In genomic region chr6:41704123-41704522, GRCm38 (mm10) we compare ENCODE assay signal across 15 mouse cellular contexts. TPM values are rescaled to one million over a fixed set of nuclear protein-coding genes. Genes with fewer than 3 reads are reported as not detected.
A peak's percentile ranks its signal among the peaks of the same experiment; 100 is the strongest.
DNase-seq lines count a peak whose midpoint lies in the region; ATAC-seq lines count a peak whose summit lies in the region.
"Had no signal": no experiment of that assay in that cellular context is flagged by ENCODE, and none has a peak within 500 bp of the region (broad histone marks: within the 10 kb centered on the region; RNA-seq: fewer than 3 reads in every experiment).

Gene Kel, minus strand, starts transcription at chr6:41704339.

- ATAC-seq in lung, embryonic 15.5 days (ENCODE audit: borderline replicate concordance, extremely low read depth, low FRiP score, low TSS enrichment) = peak; percentile 78; the same call in 1 of the 2 replicates
- ATAC-seq in liver, embryonic 13.5 days (ENCODE audit: low read depth) = peak; percentile 80
- ATAC-seq in stomach, embryonic 16.5 days (ENCODE audit: insufficient read depth, low FRiP score) = peak; percentile 69; the same call in 1 of the 2 replicates

- no peak within 1 kb of the TSS for H3K27ac ChIP-seq in lung, embryonic 15.5 days
- H3K27ac ChIP-seq in liver, embryonic 13.5 days = peak within 1 kb of the TSS; percentile 98
- H3K27ac ChIP-seq in stomach, embryonic 16.5 days (ENCODE audit: low read length) = no peak within 1 kb of the TSS
- H3K27ac ChIP-seq: hindbrain, embryonic 14.5 days had no signal

- DNase-seq in embryo, embryonic 10 days (ENCODE audit: low spot score) = peak; percentile 6
- DNase-seq in embryo, embryonic 9.5 days (ENCODE audit: extremely low spot score) = no peak
- no peak for DNase-seq in lung, postnatal 4 days
- DNase-seq in liver, embryonic 13.5 days = peak; percentile 87
- no peak for DNase-seq in right cerebral cortex, adult 18-20 months
- no peak for DNase-seq in thymus, postnatal 14 days
- DNase-seq: adrenal gland, postnatal 14 days; cerebellum, adult 8-10 months; gastrocnemius, postnatal 25 days; kidney, postnatal 4 days; lung, postnatal 36 days; thymus, adult 2 months had no signal

- H3K4me2 ChIP-seq in lung, embryonic 15.5 days = no peak within 1 kb of the TSS
- H3K4me2 ChIP-seq in liver, embryonic 13.5 days = peak within 1 kb of the TSS; percentile 79
- no peak within 1 kb of the TSS for H3K4me2 ChIP-seq in stomach, embryonic 16.5 days (ENCODE audit: low read depth, low read length)
- H3K4me2 ChIP-seq: hindbrain, embryonic 14.5 days had no signal

- 24% methylated on average over 1 of the region's 1 CpGs for WGBS in lung, embryonic 15.5 days
- 6% methylated on average over 1 of the region's 1 CpGs for WGBS in liver, embryonic 13.5 days (ENCODE audit: insufficient replicate concordance)
- 25% methylated on average over 1 of the region's 1 CpGs for WGBS in stomach, embryonic 16.5 days

- H3K4me1 ChIP-seq in lung, embryonic 15.5 days = no peaks in the 10 kb centered on the region
- peaks cover 48% of the 10 kb centered on the region for H3K4me1 ChIP-seq in liver, embryonic 13.5 days (replicated peaks)
- no peaks in the 10 kb centered on the region for H3K4me1 ChIP-seq in stomach, embryonic 16.5 days (ENCODE audit: control insufficient read depth, insufficient read depth, low read length)

- no peak within 1 kb of the TSS for H3K9ac ChIP-seq in lung, embryonic 15.5 days
- H3K9ac ChIP-seq in liver, embryonic 13.5 days = peak within 1 kb of the TSS; percentile 93
- H3K9ac ChIP-seq in stomach, embryonic 16.5 days (ENCODE audit: low read length) = no peak within 1 kb of the TSS
- H3K9ac ChIP-seq: hindbrain, embryonic 14.5 days had no signal

- H3K27me3 ChIP-seq in lung, embryonic 15.5 days = no peaks in the 10 kb centered on the region
- H3K27me3 ChIP-seq in liver, embryonic 13.5 days = no peaks in the 10 kb centered on the region
- H3K27me3 ChIP-seq in stomach, embryonic 16.5 days (ENCODE audit: control insufficient read depth, insufficient read depth, low read length) = no peaks in the 10 kb centered on the region

- H3K9me3 ChIP-seq in lung, embryonic 15.5 days = no peaks in the 10 kb centered on the region
- H3K9me3 ChIP-seq in liver, embryonic 13.5 days (replicated peaks) = no peaks in the 10 kb centered on the region
- H3K9me3 ChIP-seq in stomach, embryonic 16.5 days (replicated peaks; ENCODE audit: control insufficient read depth, low read length) = no peaks in the 10 kb centered on the region

- no peak within 1 kb of the TSS for H3K4me3 ChIP-seq in lung, embryonic 15.5 days
- H3K4me3 ChIP-seq in liver, embryonic 13.5 days (replicated peaks) = peak within 1 kb of the TSS; percentile 80
- no peak within 1 kb of the TSS for H3K4me3 ChIP-seq in stomach, embryonic 16.5 days (replicated peaks; ENCODE audit: low read length)

- H3K36me3 ChIP-seq in lung, embryonic 15.5 days = no peaks in the 10 kb centered on the region
- peaks cover 36% of the 10 kb centered on the region for H3K36me3 ChIP-seq in liver, embryonic 13.5 days
- no peaks in the 10 kb centered on the region for H3K36me3 ChIP-seq in stomach, embryonic 16.5 days (ENCODE audit: control insufficient read depth, insufficient read depth, low read length)

RNA-seq across cellular contexts. Expression of gene Kel, which starts in this region (rescaled TPM):
- 2.7 and 3.3 TPM in 2 replicates for polyA plus RNA-seq in lung, embryonic 15.5 days (2015; fragmentation: Nextera tagmentation; extraction: Ambion mirVana)
- 237 and 259 TPM in 2 replicates for polyA plus RNA-seq in liver, embryonic 13.5 days (2015; fragmentation: Nextera tagmentation; extraction: Ambion mirVana)
- polyA plus RNA-seq in stomach, embryonic 16.5 days (2015; fragmentation: Nextera tagmentation; extraction: Ambion mirVana) = 9.7 and 12.7 TPM in 2 replicates

Comparison
In these comparisons a context has a peak if more than half of its experiments do, and no peak if none do; other contexts are left out.
1. RNA of gene Kel (polyA plus RNA-seq): 237 to 259 TPM in liver, embryonic 13.5 days; 9.7 to 12.7 TPM in stomach, embryonic 16.5 days and 2.7 to 3.3 TPM in lung, embryonic 15.5 days; every median in the first group is over 10 times any median in the second.
2. DNase-seq: peak in embryo, embryonic 10 days (single experiment) and liver, embryonic 13.5 days (single experiment); none in embryo, embryonic 9.5 days (single experiment), lung, postnatal 4 days (0 of 2), right cerebral cortex, adult 18-20 months (single experiment) and thymus, postnatal 14 days (single experiment).
3. Peak in every context shown above with its lines, with median percentiles within 50 percentile points of each other: ATAC-seq.